Comparison of ENCODE assay signal across 16 mouse cellular contexts in the genomic region with DNA sequence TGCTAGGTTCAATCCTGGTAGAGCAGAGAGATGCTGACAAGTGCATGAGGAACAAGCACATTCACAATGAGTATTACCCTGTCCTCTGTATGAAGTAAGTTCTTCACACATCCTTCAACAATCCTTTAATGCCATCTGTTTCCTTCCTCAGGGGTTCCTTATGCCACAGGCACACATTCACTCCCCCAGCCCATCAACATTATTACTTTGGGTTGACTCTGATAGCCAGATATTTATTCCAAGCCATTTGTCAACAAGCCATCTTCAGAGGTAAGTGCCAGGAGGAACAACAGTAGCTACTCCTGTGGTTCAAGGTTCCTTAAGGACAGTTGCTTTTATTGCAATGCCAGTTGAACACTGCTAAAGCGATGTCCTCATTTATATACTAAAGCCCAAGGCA.
"Had no signal": no experiment of that assay in that cellular context is flagged by ENCODE, and none has a peak within 500 bp of the region (broad histone marks: within the 10 kb centered on the region; RNA-seq: fewer than 3 reads in every experiment).

No protein-coding gene starts in this region.

- H3K27ac ChIP-seq: limb, embryonic 12.5 days; limb, embryonic 15.5 days; liver, embryonic 14.5 days; macrophage; midbrain, embryonic 13.5 days had no signal

- H3K4me2 ChIP-seq: limb, embryonic 12.5 days; limb, embryonic 15.5 days; liver, embryonic 11.5 days; lung, embryonic 14.5 days; midbrain, embryonic 13.5 days had no signal

- DNase-seq: kidney, postnatal 14 days; kidney, postnatal 4 days; left cerebral cortex, postnatal 4 days; liver, postnatal 0 days; lung, embryonic 14.5 days; thymus, adult 18-20 months; thymus, postnatal 14 days; thymus, postnatal 4 days had no signal

- H3K4me3 ChIP-seq: limb, embryonic 12.5 days; limb, embryonic 15.5 days; midbrain, embryonic 13.5 days had no signal

- H3K9ac ChIP-seq: limb, embryonic 12.5 days; limb, embryonic 15.5 days; liver, embryonic 14.5 days; liver, postnatal 0 days; lung, embryonic 14.5 days; midbrain, embryonic 13.5 days had no signal

- H3K27me3 ChIP-seq: limb, embryonic 12.5 days; limb, embryonic 15.5 days; midbrain, embryonic 13.5 days had no signal

- ATAC-seq: liver, postnatal 0 days; lung, postnatal 0 days; midbrain, embryonic 13.5 days; midbrain, embryonic 16.5 days had no signal

- H3K9me3 ChIP-seq: limb, embryonic 12.5 days; limb, embryonic 15.5 days; midbrain, embryonic 13.5 days had no signal

- H3K36me3 ChIP-seq: limb, embryonic 12.5 days; limb, embryonic 15.5 days; midbrain, embryonic 13.5 days had no signal

- H3K4me1 ChIP-seq: limb, embryonic 12.5 days; limb, embryonic 15.5 days; midbrain, embryonic 13.5 days had no signal
